Mouse (Mus musculus) layer of hippocampus, postnatal 14 days (tissue): Measurements from ENCODE around the gene Dpf3. TPM values are rescaled to one million over a fixed set of nuclear protein-coding genes. Genes with fewer than 3 reads are reported as not detected.

ENCODE experiments used
- DNase-seq, 2 experiments: peaks; one replicate each; pipeline ENCODE4 v3.0.0; 2021 to 2022; ENCODE audit warnings: low spot score in 2 of 2, mixed read lengths in 1 of 2
- total RNA-seq, 2 experiments: library from RNA; stranded (reverse); gene quantifications; 2 replicates each; pipeline ENCODE4 v1.2.3; 2021

The Dpf3 gene
- total RNA-seq, 2 experiments from 2014 or later, result 26.4 to 27.8 TPM

DNA sequence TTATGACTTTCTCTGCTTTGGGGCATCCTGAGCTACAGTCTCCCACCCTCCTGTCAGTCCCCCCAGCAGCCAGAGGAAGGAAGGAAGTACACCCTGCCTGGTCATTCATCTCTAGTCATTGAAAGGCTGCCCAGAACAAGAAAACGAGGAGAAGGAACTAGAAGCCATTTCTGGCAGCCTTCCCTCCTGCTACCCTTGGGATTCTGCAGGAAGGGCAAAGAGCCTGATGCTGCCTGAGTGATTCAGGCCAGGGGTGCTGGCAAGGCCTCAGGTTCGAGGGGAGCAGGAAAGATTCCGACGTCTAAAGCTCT, 144.7 kb downstream of the Dpf3 start:
- peak; percentile 62 to 68 for DNase-seq

DNA sequence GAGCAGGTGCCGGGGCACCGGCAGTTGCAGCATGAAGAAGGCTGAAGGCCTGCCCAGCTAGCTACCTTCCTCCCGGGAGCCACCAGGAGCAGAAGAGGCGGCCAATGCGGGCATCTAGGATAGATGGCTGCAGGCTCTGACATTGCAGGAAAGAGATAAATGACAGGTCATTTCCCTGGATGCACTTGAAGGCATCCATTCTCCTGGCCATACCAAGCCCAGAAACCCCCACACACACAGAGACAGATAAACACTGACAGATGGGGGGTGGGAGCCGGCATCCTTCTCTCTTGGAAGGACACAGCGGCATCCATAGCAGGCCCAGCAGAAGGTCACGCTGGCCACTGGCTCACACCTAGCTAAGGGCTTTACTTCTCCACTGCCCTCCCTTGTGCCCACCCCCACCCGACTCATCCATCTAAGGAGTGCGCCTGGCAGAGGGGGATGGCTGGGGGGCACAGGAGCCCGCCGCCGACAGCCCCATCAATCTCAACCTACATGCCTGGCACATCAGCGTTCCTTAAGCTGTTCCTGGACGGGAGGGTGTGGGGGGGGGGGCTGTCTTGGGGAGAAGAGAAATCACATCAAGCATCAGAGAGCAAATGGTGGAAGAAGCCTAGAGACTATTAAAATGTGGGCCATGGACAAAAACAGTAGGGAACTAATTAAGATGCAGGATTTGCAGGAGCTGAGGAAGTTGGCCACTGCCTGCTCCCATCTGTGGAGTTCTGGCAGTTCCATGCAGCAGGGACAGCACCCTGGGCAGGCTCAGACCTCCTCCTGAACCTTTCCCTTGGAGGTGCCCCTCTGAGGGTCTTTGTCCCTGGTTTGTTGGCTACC, 145.3 kb downstream of the Dpf3 start:
- peak in 1 of 2 experiments; percentile 58 for DNase-seq

DNA sequence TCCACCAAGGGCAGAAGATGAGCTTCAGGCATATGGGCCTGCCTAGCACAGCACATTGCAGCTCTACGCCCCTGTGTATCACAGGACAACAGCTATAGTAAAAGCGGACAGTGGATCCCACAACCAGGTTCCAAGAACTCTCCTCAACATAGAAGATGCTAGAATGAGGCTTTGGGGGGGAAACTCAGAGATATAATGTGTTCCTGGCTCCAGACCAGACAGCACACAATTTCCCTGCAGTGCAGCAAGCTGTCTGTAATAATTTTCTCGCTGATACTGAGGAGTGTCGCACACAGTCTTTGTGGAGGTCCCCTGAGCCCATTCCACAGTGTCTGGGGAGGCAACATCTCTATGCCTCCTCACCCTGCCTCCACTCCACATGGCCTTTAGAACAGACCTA, 146.6 kb downstream of the Dpf3 start:
- DNase-seq, result peak in 1 of 2 experiments; percentile 23

DNA sequence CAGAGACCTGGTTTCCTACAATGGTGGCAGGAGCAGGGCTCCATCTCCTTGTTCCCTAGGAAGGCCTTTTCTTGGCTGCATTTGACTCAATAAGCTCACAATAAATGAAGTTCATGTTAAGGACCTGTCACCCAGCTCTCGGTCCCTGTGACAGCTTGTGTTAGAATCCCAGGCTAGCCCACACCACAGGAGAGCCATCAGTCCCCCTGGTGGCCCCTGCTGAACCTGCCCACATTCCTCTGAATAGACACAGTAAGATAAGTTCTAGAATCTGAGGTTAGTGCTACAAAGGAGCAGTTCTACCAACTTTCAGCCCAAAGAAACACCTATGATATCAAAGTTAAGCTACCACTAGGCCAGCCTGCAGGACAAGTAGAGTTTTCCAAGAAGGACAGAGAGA, 149.2 kb downstream of the Dpf3 start:
- DNase-seq, result no peak

DNA sequence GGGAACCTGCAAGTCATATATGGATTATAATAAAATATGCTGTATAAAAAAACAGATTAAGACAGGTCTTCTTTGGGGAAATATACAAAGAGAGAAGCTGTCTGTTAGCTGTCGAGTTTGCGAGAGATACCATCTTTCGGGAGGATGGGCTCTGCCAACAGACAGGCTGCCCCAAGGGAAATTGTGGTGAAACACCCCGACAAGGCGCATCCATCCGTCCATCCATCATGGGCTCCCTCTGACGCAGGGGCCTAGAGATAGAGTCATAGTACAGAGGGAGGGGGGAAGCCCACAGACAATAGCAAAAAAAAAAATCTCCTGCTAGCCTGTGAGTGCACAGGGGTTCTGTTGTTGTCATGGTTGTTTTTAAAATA, 149.8 kb downstream of the Dpf3 start:
- no peak for DNase-seq

DNA sequence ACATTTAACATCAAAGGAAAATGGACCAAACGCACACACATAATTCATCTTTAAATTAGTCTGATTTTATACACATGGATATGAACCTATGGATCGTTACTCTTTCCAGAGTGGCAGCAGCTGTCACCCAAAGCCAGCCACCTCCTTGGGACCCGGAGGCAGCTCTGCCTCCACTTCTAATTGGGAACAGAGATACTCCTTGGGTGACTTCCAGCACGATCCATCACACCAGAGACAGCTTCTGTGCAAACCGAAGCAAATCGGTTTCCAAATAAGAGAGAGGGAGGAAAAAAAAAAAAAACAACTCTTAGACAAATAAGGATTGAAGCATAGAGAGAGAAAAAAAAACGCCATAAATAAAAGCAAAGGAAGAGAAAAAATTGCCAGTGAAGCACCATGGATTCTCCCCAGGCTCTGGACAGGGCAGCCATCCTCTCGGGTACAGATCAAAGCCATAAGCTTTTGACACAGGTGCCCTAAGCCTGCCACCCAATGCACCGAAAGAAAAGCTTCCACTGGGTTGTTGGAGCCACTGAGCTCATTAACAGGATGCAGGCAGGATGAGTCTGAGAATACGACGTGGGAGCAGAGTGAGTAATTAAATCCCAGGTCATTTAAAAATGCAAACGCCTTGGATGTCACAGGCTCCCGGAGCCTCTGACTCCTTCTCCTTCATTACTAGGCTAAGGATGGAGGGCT, 150.3 kb downstream of the Dpf3 start:
- no peak for DNase-seq

DNA sequence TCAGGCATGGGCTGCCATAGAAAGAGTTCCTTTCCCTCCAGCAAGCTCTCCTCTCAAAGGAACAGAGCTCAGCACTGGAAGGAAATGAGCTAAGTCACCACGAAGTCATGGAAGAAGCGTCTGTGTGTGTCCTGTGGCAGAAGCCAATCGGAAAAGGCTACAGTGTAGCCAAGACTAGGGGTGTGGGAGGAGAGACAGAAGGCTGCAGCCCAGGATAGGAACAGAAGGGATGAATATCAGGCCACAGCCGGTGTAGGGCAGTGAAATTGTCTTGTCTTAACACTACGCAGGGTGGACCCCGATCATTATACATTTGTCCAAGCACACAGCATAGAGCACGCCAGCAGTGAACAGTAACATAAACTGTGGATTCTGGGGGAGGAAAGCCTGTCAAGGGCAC, 157.5 kb downstream of the Dpf3 start:
- no peak for DNase-seq

DNA sequence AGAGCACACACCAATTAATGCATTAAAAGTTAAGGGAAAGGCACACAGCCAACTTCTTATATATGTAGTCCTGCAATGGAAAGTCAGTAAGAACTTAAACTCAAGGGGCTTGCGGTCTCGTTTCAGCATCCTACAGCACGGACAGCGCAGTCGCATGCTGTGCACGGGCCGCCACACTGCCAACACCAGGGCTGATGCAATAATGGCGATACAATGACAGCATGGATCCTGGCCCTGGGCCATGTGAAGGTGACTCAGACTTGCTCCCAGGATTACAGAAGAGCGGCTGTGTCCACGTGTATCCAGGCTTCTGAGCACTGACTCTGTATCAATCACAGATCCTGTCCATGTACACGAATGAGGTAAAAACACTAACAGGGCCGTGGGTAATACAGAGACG, 158.6 kb downstream of the Dpf3 start:
- no peak for DNase-seq

DNA sequence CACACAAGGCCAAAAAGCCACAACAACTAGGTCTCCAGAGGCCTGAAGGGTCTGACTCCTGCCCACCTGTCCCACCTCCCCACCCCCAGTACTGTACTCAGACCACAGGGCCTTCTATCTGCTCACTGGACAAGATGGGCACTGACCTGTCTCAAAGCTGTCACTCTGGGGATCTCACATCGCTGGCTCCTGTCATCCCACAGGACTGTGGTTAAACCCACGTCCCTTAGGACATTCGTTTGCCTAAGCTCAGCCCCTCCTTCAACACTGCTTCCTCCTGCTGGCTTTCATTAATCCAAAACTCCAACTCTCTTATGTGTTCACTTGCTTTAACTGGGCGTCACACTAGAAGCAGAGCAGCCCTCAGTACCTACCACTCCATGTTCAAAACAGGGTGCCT, 159.0 kb downstream of the Dpf3 start:
- DNase-seq, result no peak

DNA sequence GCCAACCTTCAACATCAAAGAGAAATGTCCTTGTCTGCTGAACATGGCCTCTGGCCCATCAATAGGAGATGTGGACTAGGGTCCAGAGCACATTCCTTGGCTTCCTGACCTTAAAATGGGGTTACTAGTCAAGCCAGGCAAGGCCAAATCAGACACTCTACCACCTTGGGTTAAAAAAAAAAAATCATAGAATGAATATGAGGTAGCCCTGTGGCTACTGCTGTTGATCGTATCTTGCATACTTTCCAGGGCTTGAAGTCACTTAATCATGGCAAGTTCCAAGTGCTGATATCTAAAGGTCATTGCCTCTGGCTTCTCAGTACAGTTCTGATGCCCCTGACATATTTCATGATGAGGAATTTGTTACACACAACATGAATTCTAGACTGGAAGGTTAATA, 160.1 kb downstream of the Dpf3 start:
- no peak for DNase-seq

DNA sequence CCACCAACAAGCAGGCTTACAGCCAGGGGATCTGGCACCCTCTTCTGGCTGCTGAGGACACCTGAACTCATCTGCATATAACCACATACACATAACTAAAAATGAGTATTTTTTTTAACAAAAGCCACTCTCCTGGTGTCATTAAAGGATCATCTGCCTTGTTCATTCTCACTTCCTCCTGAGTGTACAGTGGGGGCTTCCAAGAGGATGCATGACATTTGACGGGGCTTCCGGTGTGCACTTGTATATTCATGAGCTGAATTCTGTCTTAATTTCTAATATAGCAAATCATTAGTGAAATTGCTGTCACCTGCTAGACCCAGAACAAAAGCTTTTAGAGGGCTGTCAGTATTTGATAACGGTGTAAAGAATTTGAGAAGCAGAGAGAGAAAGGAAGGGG, 166.8 kb downstream of the Dpf3 start:
- no peak for DNase-seq

DNA sequence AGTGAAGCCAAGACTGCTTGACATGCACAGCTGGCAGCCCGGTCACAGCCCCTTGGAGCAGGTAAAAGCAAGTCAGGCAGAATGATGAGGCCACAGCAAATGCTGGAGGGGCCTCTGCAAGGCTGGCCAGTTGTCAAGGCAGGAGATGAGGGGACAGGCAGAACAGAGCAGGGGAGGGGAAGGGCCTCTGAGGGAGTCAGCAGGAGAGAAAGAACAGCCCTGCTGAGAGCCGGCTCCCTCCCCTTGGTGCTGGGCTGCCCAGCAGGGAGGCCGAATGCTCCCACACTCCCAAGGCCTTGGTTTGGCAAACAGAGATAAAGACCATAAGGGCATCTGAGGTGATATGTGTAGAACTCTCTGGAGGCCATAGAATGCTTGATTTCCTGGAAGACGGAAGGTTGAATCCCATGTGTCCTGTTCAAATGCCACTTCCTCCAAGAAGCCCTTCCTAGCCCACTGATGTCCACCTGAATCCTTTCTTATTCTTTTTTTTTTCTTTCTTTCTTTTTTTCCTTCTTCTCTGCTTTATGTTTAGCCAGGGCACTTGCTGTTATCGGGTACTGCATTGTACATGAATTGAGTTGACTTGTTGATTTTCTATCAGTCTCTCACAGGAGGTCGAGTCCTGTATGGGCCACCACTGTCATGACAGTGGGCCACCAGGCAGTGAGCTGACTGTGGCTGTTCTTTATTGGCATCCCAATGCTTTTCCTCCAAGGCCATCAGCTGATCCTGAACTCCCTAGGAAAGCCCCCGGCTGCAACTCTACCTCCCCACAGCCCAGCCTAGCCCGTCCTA, 169.7 kb downstream of the Dpf3 start:
- no peak for DNase-seq

DNA sequence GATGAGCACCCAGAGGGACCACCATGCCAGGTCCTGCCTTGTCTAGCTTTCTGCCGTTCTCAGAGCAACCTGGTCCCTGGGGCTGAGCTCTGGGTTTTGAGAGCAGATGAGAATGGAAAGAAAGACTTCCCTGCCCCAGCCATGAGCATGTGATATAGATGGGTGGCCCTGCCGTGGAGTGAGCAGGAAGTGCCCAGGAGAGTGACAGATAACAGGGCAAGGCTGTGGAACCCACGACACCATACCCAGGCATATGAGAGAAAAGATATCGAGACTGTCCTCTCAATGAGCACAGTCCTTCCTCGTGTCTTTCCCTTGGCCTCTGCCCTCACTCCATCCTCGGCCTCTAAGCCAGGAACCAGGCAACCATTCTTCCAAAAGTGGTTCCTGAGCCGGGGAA, 172.8 kb downstream of the Dpf3 start:
- no peak for DNase-seq

DNA sequence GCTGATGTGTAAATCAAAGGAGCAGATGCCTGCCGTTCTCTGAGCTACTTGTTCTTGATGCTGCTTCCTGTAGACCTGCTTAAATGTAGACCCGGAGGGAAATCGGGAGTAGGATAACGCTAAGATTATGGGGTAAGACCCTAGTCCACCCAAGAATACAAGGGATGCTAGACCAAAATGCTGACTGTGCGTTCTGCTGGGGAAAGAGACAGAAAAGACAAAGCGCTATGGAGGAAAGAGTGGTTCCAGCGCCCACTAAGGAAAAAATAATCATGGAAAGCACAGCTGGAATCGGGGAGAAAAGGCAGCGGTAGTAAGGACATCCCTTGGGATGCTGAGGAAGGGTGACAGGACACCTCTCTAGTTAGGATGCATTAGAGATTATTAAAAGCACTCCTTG, 174.7 kb downstream of the Dpf3 start:
- DNase-seq, result no peak

DNA sequence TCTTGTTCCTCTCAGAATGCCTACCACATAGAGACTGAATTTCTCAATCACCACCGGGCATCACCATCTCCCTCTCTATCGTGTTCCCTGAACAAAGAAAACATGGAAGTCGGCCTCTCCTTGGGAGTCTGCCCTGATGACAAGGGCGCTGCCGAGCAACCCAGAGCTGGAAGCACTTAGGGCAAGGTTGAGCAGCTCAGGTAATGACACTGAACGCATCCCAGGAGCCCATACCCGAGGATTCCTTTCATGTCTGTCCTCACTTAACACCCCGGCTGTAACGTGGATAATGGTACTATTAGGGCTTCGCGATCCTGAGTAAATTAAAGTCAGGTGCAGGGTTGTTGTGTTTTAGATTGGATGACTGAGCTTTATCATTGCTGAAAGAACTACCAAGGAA, 176.9 kb downstream of the Dpf3 start:
- no peak for DNase-seq

DNA sequence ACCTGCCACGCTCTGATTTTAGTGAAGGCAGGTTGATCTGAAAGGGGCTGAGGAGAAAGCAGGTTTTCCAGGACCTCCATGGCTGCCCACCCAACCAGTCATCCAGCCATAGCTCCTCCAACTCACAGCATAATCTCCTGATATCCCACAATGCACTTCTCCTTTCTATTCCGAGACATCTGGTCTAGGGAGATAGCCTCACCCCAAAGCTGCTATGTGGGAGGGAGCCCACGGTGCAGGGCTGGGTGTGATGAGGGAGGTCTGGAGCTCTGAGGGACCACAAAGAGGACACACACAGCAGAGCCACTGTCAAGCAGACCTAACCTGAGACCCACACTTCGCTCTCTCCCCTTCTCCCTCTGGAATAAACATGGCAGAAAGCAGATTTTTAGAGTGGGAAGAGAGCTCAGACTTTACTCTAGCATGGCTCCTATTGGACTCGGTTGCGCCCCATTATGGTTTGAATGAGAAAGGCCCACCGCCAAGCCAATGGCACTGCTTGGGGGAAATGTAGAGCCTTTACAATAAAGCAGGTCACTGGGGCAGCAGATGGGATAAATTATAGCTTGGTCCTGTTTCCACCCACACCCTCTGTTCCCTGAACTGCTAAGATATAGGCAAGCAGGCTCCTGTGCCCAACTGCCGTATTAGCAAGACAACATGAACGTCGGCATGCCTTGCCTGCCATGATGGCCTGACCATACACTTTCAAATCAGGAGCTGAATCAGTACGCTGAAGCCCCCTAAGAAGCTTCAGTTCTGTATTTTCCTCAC, 178.3 kb downstream of the Dpf3 start:
- no peak for DNase-seq

DNA sequence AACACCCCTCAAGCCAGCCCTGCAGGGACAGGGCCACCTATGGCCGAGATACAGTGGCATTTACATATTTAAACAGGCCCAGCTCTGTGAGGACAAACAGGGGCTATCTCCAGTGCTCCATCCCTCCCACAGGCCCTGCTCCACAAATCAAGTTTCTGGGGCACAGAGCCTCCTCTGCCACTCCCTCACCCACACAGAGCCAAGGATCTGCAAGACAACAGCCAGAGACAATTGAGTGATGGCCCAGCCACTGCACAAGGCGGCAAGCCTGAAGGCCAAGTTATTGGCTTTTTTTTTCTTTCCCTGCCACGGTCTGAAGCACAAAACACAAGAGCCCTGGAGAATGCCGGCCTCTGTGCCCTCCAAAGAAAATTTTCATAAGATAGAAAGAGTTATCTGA, 178.9 kb downstream of the Dpf3 start:
- no peak for DNase-seq

DNA sequence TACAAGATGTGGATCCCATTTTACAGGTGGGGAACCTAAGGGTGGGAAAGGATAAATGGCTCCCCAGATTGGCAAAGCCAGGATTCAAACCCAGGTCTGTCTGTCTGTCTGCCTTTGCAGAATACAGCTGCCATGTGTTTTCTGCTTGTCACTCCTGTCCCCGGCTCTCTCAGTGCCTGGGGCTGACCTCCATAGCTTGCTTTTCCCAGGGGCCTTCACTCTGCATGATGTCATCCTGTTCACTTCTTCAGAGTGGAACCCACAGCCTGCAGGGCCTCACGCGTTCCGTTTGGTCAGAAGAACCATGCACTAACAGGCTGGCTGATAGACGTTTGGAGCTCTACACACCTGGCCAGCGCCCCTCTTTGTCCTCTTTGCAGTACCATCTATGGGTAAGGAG, 184.3 kb downstream of the Dpf3 start:
- DNase-seq, result no peak

DNA sequence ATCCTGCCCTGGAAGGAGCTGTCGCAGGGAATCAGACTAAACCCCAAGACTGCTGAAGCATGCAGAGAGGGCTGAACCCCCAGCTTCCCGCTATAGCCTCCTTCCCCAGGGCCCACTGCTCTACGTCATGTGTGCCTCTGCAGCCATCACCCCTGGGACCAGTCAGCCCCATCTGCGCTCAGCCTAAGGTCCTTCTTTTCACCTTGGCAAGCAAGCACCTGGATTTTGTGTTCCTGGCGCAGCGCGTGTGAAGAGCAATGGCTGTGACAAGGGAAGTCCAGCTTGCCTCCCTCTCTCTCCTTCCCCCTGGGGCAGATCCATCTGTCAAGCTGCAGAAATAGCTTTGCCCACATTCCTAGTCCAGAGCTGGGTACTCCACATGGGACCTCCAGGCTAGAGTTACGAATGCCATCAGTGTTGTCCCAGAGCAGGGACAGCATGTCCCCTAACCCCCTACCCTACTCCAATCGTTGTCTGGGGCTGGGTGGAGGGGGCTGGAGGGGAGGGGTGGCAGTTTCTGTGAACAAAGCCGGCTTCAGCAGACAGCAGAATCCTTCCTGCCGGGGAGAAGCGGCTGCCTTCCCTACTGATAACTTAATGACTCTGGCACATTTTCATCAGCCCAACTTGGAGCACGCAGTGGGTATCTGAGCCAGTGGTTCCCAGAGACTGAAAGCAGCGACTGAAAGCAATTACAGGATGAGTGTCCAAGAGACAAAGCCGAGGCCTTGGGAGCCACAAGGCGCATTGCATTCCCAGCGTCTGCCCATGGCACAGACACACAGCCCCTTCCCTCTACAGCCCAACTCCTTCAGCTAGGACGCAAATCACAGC, 185.0 kb downstream of the Dpf3 start:
- DNase-seq, result peak; percentile 56 to 71

DNA sequence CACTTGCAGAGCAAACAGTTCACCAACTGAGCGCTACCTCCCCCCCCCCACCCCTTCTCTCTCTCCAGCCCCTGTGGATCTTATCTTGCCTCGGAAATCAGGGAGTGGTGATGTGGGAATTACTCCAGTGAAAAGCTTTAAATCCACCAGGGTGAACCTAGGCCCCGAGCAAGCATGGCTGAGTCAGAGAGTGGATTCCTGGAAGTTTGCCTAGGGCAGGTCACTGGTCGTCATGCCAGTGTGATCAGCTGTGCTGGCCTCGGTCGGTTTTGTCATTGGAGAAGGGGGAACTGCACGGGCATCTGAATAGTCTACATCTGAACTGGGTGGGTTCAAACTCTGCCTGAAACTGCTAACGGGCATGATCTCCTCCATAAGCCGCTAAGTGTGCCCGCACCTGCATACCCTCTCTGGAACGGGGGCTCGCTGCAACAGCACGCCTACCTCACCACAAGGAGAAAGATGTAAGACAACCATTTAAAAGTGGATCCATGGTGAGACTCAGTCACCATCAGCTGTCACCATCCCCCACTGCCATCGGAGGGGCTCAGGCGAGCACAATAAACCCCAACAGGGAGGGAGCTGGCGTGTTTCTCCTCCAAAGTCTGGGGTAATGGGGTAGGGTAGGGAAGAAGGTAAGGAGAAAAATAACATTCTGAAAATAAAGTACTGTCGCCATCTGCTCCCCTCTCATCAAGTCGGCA, 185.7 kb downstream of the Dpf3 start:
- DNase-seq, result no peak
